Mouse (Mus musculus): ENCODE measurements around the gene Ltb. TPM values are rescaled to one million over a fixed set of nuclear protein-coding genes. Genes with fewer than 3 reads are reported as not detected.

Gene Ltb
- polyA plus RNA-seq, 1 experiment from 2014 or later = 0.45 TPM

DNA sequence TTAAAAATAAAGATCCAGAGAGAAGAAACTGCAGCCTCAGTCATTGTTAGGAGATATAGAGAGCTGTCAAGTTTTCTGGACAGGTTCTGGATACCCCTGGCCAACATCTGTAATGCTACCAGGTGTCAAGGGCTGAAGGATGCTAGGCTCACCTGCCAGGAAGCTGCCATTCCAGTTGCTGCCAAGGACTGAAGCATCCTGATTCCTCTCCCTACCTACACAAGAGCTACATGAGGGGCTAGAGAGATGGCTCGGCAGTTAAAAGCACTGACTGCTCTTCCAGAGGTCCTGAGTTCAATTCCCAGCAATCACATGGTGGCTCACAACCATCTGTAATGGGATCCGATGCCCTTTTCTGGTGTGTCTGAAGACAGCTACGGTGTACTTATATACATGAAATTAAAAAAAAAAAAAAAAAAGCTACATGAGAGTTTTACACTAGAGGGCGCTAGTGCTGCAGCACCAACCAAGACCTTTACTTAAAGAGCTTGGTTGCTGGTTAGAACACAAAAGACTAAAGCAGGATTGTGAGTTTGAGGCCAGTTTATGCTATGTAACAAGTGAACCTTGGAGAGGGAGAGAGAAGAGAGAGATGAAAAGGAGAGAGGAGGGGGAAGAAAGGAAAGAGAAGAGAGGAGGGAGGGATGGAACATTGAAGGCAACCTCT lies 25.6 kb upstream of the Ltb start:
- H3K9me3 ChIP-seq (replicated peaks) = no peaks in the 10 kb centered on the region
- no peaks in the 10 kb centered on the region for H3K27me3 ChIP-seq (ENCODE audit: low read depth, poor library complexity, severe bottlenecking)
- DNase-seq (ENCODE audit: low spot score) = no peak
- WGBS = 29% methylated on average over 4 of the region's 4 CpGs
- H3K27ac ChIP-seq = peak overlapping the region; percentile 36; the same call in 1 of the 2 replicates
- H3K4me3 ChIP-seq = no peak overlapping the region
- no peaks in the 10 kb centered on the region for H3K36me3 ChIP-seq
- H3K4me1 ChIP-seq = peaks cover 12% of the 10 kb centered on the region

GRCm38 (mm10) chr17:35172445-35173234 lies 21.6 kb upstream of the Ltb start:
- H3K36me3 ChIP-seq = no peaks in the 10 kb centered on the region
- WGBS = 69% methylated on average over 11 of the region's 11 CpGs
- no peak overlapping the region for H3K4me3 ChIP-seq
- H3K27ac ChIP-seq = no peak overlapping the region
- no peaks in the 10 kb centered on the region for H3K27me3 ChIP-seq (ENCODE audit: low read depth, poor library complexity, severe bottlenecking)
- H3K9me3 ChIP-seq (replicated peaks) = no peaks in the 10 kb centered on the region
- DNase-seq (ENCODE audit: low spot score) = no peak
- H3K4me1 ChIP-seq = peaks cover 11% of the 10 kb centered on the region

GRCm38 (mm10) chr17:35173329-35173728 lies 20.9 kb upstream of the Ltb start:
- no peak overlapping the region for H3K27ac ChIP-seq
- WGBS = 74% methylated on average over 3 of the region's 3 CpGs
- no peak overlapping the region for H3K4me3 ChIP-seq
- DNase-seq (ENCODE audit: low spot score) = no peak
- H3K27me3 ChIP-seq (ENCODE audit: low read depth, poor library complexity, severe bottlenecking) = no peaks in the 10 kb centered on the region
- H3K4me1 ChIP-seq = peaks cover 11% of the 10 kb centered on the region
- H3K36me3 ChIP-seq = no peaks in the 10 kb centered on the region
- no peaks in the 10 kb centered on the region for H3K9me3 ChIP-seq (replicated peaks)

DNA sequence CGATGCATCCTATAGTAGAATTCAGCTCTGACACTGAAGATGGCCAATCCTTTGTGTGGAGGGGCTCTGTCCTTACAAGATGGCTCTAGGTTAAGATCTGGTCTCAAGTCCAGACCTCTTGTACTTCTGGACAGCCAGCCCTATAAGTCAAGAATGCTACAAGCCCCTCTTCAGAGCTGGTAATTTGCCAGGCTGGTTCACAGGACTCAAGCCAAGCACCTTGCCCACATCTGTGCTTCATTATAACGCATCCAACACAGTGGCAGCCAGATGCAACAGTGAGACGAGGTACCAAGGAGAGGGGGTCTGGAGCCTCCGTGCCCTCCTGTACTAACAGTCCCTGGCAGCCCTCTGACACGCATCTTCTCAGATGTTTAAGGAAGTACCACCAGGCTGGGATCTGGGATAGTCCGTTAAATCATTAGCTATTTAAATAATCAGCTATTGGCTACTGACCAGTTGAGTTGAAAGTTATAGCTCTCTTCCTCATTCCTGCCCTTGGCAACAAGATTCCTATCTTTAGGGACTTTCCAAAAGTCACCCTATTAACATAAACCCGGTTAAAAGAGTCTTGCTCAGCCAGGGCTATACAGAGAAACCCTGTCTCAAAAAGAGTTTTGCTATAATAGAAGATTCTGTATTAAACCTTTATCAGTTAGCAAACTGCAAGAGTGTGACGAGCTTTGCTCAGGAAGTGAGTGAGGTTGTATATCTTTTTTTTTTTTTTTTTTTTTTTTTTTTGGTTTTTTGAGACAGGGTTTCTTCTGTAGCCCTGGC lies 19.9 kb upstream of the Ltb start:
- 61% methylated on average over 8 of the region's 8 CpGs for WGBS
- no peak overlapping the region for H3K27ac ChIP-seq
- no peak for DNase-seq (ENCODE audit: low spot score)
- no peaks in the 10 kb centered on the region for H3K36me3 ChIP-seq
- H3K4me3 ChIP-seq = no peak overlapping the region
- no peaks in the 10 kb centered on the region for H3K27me3 ChIP-seq (ENCODE audit: low read depth, poor library complexity, severe bottlenecking)
- H3K4me1 ChIP-seq = peaks cover 11% of the 10 kb centered on the region
- H3K9me3 ChIP-seq (replicated peaks) = no peaks in the 10 kb centered on the region

- WGBS = 84% methylated on average over 6 of the region's 6 CpGs
- peaks cover 11% of the 10 kb centered on the region for H3K4me1 ChIP-seq
- H3K9me3 ChIP-seq (replicated peaks) = no peaks in the 10 kb centered on the region
- no peak overlapping the region for H3K4me3 ChIP-seq
- H3K36me3 ChIP-seq = no peaks in the 10 kb centered on the region
- no peak overlapping the region for H3K27ac ChIP-seq
- H3K27me3 ChIP-seq (ENCODE audit: low read depth, poor library complexity, severe bottlenecking) = no peaks in the 10 kb centered on the region
- DNase-seq (ENCODE audit: low spot score) = no peak
These were observed 18.9 kb upstream of the Ltb start for GRCm38 (mm10) chr17:35175382-35175781.

DNA sequence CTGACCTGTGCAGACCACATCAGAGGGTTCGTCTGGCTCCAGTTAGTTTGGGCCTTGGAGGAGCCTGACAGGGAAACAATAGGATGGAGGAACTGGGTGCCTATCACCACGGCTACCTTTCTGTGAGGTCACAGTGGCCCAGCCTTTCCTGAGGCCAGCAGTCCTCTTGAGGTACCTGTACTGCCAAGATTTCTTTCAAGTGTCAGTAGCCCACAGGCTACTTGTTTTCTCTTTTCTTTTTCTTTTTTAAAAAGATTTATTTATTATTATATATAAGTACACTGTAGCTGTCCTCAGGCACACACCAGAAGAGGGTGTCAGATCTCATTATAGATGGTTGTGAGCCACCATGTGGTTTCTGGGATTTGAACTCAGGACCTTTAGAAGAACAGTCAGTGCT lies 18.3 kb upstream of the Ltb start, which contains the start of gene Aif1:
Gene Aif1, minus strand, starts transcription at position 101 of the 400 bp plus-strand sequence.
- WGBS = 75% methylated on average over 2 of the region's 2 CpGs

GRCm38 (mm10) chr17:35178528-35178927 lies 15.7 kb upstream of the Ltb start:
- H3K27me3 ChIP-seq (ENCODE audit: low read depth, poor library complexity, severe bottlenecking) = no peaks in the 10 kb centered on the region
- 16% methylated on average over 5 of the region's 5 CpGs for WGBS
- H3K4me3 ChIP-seq = no peak overlapping the region

More for the DNA sequence above, 18.3 kb upstream of the Ltb start, which contains the start of gene Aif1:
- no peak for DNase-seq (ENCODE audit: low spot score)
- no peaks in the 10 kb centered on the region for H3K27me3 ChIP-seq (ENCODE audit: low read depth, poor library complexity, severe bottlenecking)
- no peaks in the 10 kb centered on the region for H3K36me3 ChIP-seq
- peaks cover 11% of the 10 kb centered on the region for H3K4me1 ChIP-seq
- no peak within 1 kb of the TSS for H3K27ac ChIP-seq
- no peak within 1 kb of the TSS for H3K4me3 ChIP-seq
- no peaks in the 10 kb centered on the region for H3K9me3 ChIP-seq (replicated peaks)

GRCm38 (mm10) chr17:35180093-35180492 lies 14.1 kb upstream of the Ltb start:
- WGBS = 93% methylated on average over 5 of the region's 5 CpGs
- H3K4me3 ChIP-seq = no peak overlapping the region
- no peaks in the 10 kb centered on the region for H3K4me1 ChIP-seq
- DNase-seq (ENCODE audit: low spot score) = no peak
- no peaks in the 10 kb centered on the region for H3K27me3 ChIP-seq (ENCODE audit: low read depth, poor library complexity, severe bottlenecking)
- no peaks in the 10 kb centered on the region for H3K36me3 ChIP-seq
- H3K27ac ChIP-seq = no peak overlapping the region
- no peaks in the 10 kb centered on the region for H3K9me3 ChIP-seq (replicated peaks)

More at GRCm38 (mm10) chr17:35178528-35178927, 15.7 kb upstream of the Ltb start:
- H3K9me3 ChIP-seq (replicated peaks) = no peaks in the 10 kb centered on the region
- peaks cover 10% of the 10 kb centered on the region for H3K4me1 ChIP-seq
- no peak overlapping the region for H3K27ac ChIP-seq
- H3K36me3 ChIP-seq = no peaks in the 10 kb centered on the region
- DNase-seq (ENCODE audit: low spot score) = peak; percentile 86

GRCm38 (mm10) chr17:35185639-35186611 lies 8.3 kb upstream of the Ltb start:
- peak; percentile 71 for DNase-seq (ENCODE audit: low spot score)
- peak overlapping the region; percentile 85 for H3K27ac ChIP-seq
- no peaks in the 10 kb centered on the region for H3K9me3 ChIP-seq (replicated peaks)
- peak overlapping the region; percentile 53 for H3K4me3 ChIP-seq
- no peaks in the 10 kb centered on the region for H3K27me3 ChIP-seq (ENCODE audit: low read depth, poor library complexity, severe bottlenecking)
- H3K36me3 ChIP-seq = no peaks in the 10 kb centered on the region
- H3K4me1 ChIP-seq = peaks cover 14% of the 10 kb centered on the region
- 2% methylated on average over 18 of the region's 18 CpGs for whole genome bisulfite sequencing

- peaks cover 14% of the 10 kb centered on the region for H3K4me1 ChIP-seq
- peak overlapping the region; percentile 85 for H3K27ac ChIP-seq
- no peaks in the 10 kb centered on the region for H3K9me3 ChIP-seq (replicated peaks)
- H3K27me3 ChIP-seq (ENCODE audit: low read depth, poor library complexity, severe bottlenecking) = no peaks in the 10 kb centered on the region
- DNase-seq (ENCODE audit: low spot score) = peak; percentile 66
- no peaks in the 10 kb centered on the region for H3K36me3 ChIP-seq
- peak overlapping the region; percentile 53 for H3K4me3 ChIP-seq
- WGBS = 2% methylated on average over 4 of the region's 4 CpGs
These were observed 7.6 kb upstream of the Ltb start for GRCm38 (mm10) chr17:35186681-35187080.

DNA sequence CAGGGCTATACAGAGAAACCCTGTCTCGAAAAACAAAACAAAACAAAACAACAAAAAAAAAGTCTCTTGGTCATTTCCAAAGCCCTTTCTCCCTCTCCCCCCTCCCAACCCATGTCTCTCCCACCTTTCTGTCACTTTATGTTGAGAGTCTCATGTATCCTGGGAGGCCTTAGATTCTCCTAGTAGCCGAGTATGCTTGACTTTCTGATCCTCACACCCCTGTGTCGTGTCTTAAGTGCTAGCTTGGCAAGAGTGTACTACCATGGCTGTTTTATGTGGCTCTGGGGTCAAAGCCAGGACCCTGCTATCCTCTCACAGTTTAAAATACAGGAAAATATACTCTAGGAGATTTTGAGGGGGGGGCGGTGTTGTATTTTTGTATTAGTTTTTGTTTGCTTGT lies 6.9 kb upstream of the Ltb start:
- Histone ChIP-seq H3K27me3 (ENCODE audit: low read depth, poor library complexity, severe bottlenecking) (no peaks in the 10 kb centered on the region), H3K36me3 (no peaks in the 10 kb centered on the region), H3K9me3 (replicated peaks) (no peaks in the 10 kb centered on the region), H3K27ac (no peak overlapping the region), H3K4me3 (no peak overlapping the region), H3K4me1 (peaks cover 14% of the 10 kb centered on the region)
- 79% methylated on average over 4 of the region's 4 CpGs for WGBS
- no peak for DNase-seq (ENCODE audit: low spot score)
